Mouse (Mus musculus): ENCODE data around the gene Dhfr.

The Dhfr gene

GRCm38 (mm10) chr13:92393047-92393661 is 38.6 kb downstream of the Dhfr start:
- DNase-seq: no peak

- no peak for DNase-seq
These were observed 44.2 kb downstream of the Dhfr start for GRCm38 (mm10) chr13:92398491-92399384.

GRCm38 (mm10) chr13:92402063-92402462 is 47.5 kb downstream of the Dhfr start:
- DNase-seq: peak; percentile 39

- no peak for DNase-seq
These were observed 49.0 kb downstream of the Dhfr start for GRCm38 (mm10) chr13:92403496-92403895.

GRCm38 (mm10) chr13:92410486-92410885 is 56.0 kb downstream of the Dhfr start:
- DNase-seq: no peak

GRCm38 (mm10) chr13:92419630-92420029 is 65.1 kb downstream of the Dhfr start:
- no peak for DNase-seq

GRCm38 (mm10) chr13:92423711-92424110 is 69.2 kb downstream of the Dhfr start:
- DNase-seq: no peak

- DNase-seq: peak; percentile 44
These were observed 71.3 kb downstream of the Dhfr start, which contains the start of gene Ankrd34b for GRCm38 (mm10) chr13:92425758-92426264. TSS of gene Ankrd34b (plus strand) at chr13:92425896.

- DNase-seq: peak; percentile 10
These were observed 71.9 kb downstream of the Dhfr start for GRCm38 (mm10) chr13:92426294-92427051.

GRCm38 (mm10) chr13:92427351-92427855 is 72.9 kb downstream of the Dhfr start:
- peak; percentile 13 for DNase-seq
